Mouse (Mus musculus) Muller cell, postnatal 12 days (primary cell): ENCODE measurements around the gene C130032M10Rik.

Experiments used
- DNase-seq: peaks from one replicate; pipeline ENCODE4 v3.0.0-alpha.2; 2015; ENCODE audit errors: inconsistent ontology term

C130032M10Rik gene

GRCm38 (mm10) chr9:114548496-114548895, 33.0 kb downstream of the C130032M10Rik start:
- DNase-seq, result no peak

GRCm38 (mm10) chr9:114549117-114549516, 33.6 kb downstream of the C130032M10Rik start:
- no peak for DNase-seq

GRCm38 (mm10) chr9:114550033-114550432, 34.5 kb downstream of the C130032M10Rik start:
- peak; percentile 71 for DNase-seq

GRCm38 (mm10) chr9:114553828-114554227, 38.3 kb downstream of the C130032M10Rik start:
- no peak for DNase-seq

GRCm38 (mm10) chr9:114554355-114554979, 39.0 kb downstream of the C130032M10Rik start:
- no peak for DNase-seq

- DNase-seq, result no peak
Observed at GRCm38 (mm10) chr9:114556276-114556855, 40.9 kb downstream of the C130032M10Rik start.

- DNase-seq, result no peak
Observed at GRCm38 (mm10) chr9:114557086-114557485, 41.6 kb downstream of the C130032M10Rik start.

GRCm38 (mm10) chr9:114560141-114560540, 44.6 kb downstream of the C130032M10Rik start:
- DNase-seq, result no peak

GRCm38 (mm10) chr9:114560771-114561670, 45.5 kb downstream of the C130032M10Rik start:
- DNase-seq, result no peak

- DNase-seq, result no peak
Observed at GRCm38 (mm10) chr9:114561671-114561971, 46.1 kb downstream of the C130032M10Rik start.

- DNase-seq, result no peak
Observed at GRCm38 (mm10) chr9:114562031-114562918, 46.8 kb downstream of the C130032M10Rik start.

GRCm38 (mm10) chr9:114562919-114563751, 47.6 kb downstream of the C130032M10Rik start:
- no peak for DNase-seq

- DNase-seq, result no peak
Observed at GRCm38 (mm10) chr9:114563761-114564606, 48.5 kb downstream of the C130032M10Rik start, which contains the start of gene Trim71. Gene Trim71 (minus strand): TSS chr9:114564369.

- DNase-seq, result no peak
Observed at GRCm38 (mm10) chr9:114564667-114565066, 49.2 kb downstream of the C130032M10Rik start.
